Mouse (Mus musculus): ENCODE results near the gene Robo3.

The Robo3 gene

GRCm38 (mm10) chr9:37368081-37368830, 64.8 kb downstream of the Robo3 start:
- DNase-seq (ENCODE audit: low spot score in 2 of 2), result no peak

GRCm38 (mm10) chr9:37367301-37368080, 65.6 kb downstream of the Robo3 start, which contains the start of gene Hepacam:
Hepacam (plus strand) TSS chr9:37367351.
- DNase-seq (ENCODE audit: low spot score in 2 of 2), result no peak

GRCm38 (mm10) chr9:37365706-37366105, 67.3 kb downstream of the Robo3 start:
- no peak for DNase-seq (ENCODE audit: low spot score in 2 of 2)
